Mouse (Mus musculus) c-Kit-positive CD71-positive TER-119-negative erythroid progenitor cells, embryonic 14.5 days (primary cell): ENCODE data around the gene Piwil4.
A peak's percentile ranks its signal among the peaks of the same experiment; 100 is the strongest.

Experiments used
- DNase-seq: peaks from one replicate; pipeline ENCODE4 v3.0.0-alpha.2; 2013; ENCODE audit warnings: low read depth

Piwil4 gene

GRCm38 (mm10) chr9:14740151-14740924 lies at the start of gene Piwil4:
Gene Piwil4, minus strand, starts transcription at chr9:14740733.
- DNase-seq: no peak

GRCm38 (mm10) chr9:14787356-14787755 lies 46.8 kb upstream of the Piwil4 start:
- no peak for DNase-seq

- peak; percentile 96 for DNase-seq
These were observed 43.8 kb upstream of the Piwil4 start, which contains the start of the genes Mre11a and Ankrd49 for GRCm38 (mm10) chr9:14784039-14785002. Gene Mre11a, plus strand, starts transcription at chr9:14784654. Gene Ankrd49, minus strand, starts transcription at chr9:14784856.

GRCm38 (mm10) chr9:14778341-14778740 lies 37.8 kb upstream of the Piwil4 start:
- DNase-seq: no peak

GRCm38 (mm10) chr9:14773813-14774212 lies 33.3 kb upstream of the Piwil4 start:
- DNase-seq: no peak

DNA sequence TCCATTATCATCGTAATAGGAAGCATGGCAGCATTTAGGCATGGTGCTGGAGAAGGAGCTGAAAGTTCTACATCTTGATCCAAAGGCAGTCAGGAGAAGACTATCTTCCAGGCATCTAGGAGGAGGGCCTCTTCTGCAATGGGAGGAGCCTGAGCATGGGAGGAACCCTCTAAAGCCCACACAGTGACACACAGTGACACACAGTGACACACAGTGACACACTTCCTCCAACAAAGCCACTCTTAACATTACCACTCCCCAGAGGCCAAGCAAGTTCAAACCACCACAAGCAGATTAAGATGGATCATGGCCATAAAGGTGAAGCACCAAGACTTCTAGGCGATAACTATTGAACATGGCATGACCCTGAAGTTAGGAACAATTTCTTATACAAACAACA lies 31.5 kb upstream of the Piwil4 start:
- no peak for DNase-seq

DNA sequence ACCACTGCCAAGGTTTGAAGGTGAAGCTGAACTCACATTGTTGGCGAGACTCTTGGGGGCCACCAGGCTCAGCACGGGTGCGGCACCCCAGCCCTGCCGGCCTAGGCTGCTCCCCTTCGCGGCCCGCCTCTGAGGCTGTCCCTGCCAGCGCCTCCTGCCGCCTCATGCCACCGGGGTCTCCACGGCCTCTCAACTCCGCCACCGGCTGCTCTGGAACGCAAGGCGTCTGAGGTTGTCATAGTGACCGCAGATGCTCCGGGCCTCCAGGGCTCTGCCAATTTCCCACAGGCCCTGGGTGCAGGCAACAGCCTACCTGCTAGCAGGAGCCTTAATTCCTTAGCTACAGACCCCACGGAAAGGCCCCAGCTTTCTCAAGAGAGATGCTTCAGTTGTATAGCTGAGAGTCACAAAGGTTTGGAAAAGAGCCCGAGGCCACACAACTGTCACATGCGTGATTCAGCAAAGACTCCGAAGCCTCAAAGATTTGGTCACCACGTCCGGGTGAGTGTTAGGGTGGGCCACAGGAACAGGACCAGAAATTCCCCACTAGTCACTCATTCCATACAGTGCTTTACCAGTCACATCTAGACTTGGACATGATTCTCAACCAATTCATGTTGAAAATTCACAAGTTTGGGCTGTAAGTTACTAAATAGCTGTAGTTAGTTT lies 30.4 kb upstream of the Piwil4 start, which contains the start of gene 1700012B09Rik:
TSS of gene 1700012B09Rik (minus strand) at position 228 of the 669 bp plus-strand sequence.
- no peak for DNase-seq

GRCm38 (mm10) chr9:14769811-14770210 lies 29.3 kb upstream of the Piwil4 start:
- no peak for DNase-seq

DNA sequence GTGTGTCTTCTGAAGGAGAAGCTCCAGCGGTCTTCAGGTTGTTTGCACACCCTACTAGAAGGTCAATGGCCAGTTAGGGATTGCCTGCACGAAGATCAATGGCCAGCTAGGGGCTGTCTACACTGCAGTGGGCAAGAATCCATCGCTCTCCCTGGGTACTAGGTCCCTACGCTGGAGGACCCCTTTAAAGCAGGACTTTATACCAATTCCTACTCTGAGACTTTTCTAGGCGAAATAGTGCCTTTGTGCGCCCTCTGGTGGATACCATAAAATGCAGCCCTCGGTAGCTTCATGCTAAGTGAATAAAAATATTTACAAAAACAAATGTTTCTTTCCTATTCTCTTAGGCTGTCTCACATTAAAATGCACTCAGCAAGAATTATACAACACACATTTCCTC lies 24.2 kb upstream of the Piwil4 start:
- DNase-seq: no peak

DNA sequence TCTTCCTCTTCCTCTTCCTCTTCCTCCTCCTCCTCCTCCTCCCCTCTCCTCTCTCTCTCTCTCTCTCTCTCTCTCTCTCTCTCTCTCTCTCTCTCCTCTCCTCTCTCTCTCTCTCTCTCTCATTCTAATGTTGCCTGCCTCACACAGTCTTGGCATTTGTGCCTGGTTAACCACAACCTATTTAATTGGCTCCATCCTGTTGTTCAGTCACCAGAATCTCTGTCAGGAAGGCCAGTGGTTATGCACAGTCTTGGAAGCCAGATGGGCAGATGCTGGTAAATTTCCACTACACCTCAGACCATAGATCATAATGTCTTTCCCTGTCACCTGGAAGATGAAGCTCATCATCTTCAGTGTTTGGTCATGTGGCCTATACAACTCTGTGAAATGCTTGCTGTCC lies 18.7 kb upstream of the Piwil4 start:
- no peak for DNase-seq

DNA sequence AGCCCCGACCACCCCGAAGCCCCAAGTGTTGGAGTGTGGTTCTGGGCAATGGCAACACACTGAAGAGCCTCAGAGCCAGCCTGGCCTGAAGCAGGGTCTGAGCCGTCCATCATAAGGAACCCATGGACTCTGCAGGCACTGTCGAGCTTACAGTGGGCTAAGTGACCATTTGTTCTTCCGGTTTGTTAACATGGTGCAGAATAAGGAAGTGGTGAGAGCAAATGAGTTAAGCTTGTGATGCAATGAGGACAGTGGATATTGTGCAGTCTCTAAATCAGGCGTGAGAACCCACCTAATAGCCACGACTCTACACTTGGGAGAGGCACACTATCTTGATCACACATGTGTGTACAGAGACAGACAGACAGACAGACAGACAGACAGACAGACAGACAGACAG lies 18.1 kb upstream of the Piwil4 start:
- DNase-seq: no peak

GRCm38 (mm10) chr9:14754469-14754868 lies 13.9 kb upstream of the Piwil4 start:
- DNase-seq: no peak

DNA sequence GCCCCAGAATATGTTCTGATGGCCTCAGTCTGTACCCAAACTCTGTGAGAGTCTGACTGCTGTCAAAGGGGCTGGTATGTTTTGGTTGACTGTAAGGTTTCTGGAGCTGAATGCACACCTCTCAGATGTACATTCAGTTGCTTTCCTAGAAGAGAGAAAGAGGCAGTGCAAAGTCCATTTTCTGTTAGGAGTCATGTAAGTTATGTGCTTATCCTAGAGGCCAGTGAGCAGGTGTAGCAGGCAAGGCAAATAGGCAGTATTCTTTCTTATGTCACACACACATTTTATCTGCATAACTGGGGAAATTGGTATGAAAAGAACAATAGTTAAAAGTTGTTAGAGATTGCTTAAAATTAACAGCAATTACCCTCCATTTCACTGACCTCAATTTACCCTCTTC lies 13.4 kb upstream of the Piwil4 start:
- no peak for DNase-seq

DNA sequence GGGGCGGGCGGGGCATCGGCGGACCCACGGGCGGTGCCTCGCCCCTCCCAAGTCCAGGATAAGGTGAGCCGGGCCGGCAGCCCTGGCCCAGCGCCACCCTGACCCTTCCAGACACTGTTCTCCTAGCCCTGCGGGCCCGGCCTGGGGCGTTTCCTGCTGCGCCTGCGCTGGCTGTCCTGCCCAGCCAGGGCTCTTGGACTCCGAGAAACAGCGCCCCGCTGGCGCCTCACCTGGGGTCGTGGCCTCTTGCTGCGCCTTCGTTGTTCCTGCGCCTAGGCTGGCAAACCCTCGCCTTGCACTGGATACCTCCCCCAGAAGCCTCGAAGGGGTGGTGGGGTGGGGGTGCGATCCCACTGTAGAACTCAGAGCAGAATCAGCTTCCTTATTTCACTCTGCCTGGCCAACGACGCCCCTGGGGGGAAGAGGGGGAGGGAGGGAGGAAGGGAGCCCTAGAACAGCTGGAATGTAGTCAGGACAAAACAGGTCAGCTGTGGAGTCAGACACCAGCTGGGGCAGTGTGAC lies 11.5 kb upstream of the Piwil4 start, which contains the start of gene Fut4:
TSS of gene Fut4 (minus strand) at position 393 of the 522 bp plus-strand sequence.
- DNase-seq: no peak

GRCm38 (mm10) chr9:14751503-14752000 lies 11.0 kb upstream of the Piwil4 start:
- DNase-seq: no peak

GRCm38 (mm10) chr9:14750901-14751502 lies 10.5 kb upstream of the Piwil4 start:
- DNase-seq: no peak

GRCm38 (mm10) chr9:14739498-14740150 lies 909 bp downstream of the Piwil4 start:
- DNase-seq: no peak

GRCm38 (mm10) chr9:14730941-14731541 lies 9.5 kb downstream of the Piwil4 start:
- no peak for DNase-seq

- DNase-seq: no peak
These were observed 12.2 kb downstream of the Piwil4 start for GRCm38 (mm10) chr9:14728365-14728764.

DNA sequence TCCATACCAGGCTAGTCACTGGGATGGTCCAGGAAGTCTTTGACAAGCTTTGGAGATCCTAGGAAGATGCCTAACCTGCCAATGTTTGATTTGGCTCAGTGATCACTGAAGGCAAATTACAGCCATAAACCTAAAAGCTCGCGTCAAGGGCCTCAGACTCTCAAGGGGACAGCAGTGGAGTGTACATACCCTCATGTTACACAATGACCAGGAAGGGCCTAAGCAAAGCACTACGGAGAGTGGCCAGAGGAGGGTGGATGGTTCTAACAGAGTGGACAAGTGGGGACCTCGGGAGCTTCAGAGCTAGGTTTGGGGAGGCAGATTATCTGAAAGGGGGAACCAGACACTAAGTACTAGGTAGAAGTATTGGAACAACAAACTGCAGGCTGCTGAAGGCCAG lies 13.9 kb downstream of the Piwil4 start:
- no peak for DNase-seq
